Mouse (Mus musculus) liver, embryonic 15.5 days (tissue): ENCODE results near the gene Rbp7. TPM values are rescaled to one million over a fixed set of nuclear protein-coding genes. Genes with fewer than 3 reads are reported as not detected.

Experiments used
- ATAC-seq: fragments of 200-750 bp; cut with Nextera tagmentation; 2 replicates; pipeline ENCODE4 v1.8.0; 2017; ENCODE audit warnings: moderate number of reproducible peaks, mild to moderate bottlenecking, moderate library complexity; ENCODE audit not compliant: insufficient read depth
- H3K27ac ChIP-seq: fragments of 300-500 bp; sonication (generic); replicated peaks from 2 replicates; pipeline ENCODE4 v1.5.1; 2015; ENCODE audit warnings: mild to moderate bottlenecking, inconsistent platforms
- H3K27me3 ChIP-seq: fragments of 300-500 bp; sonication (generic); 2 replicates; pipeline ENCODE4 v1.6.1; 2015; ENCODE audit warnings: mild to moderate bottlenecking, inconsistent platforms
- H3K36me3 ChIP-seq: fragments of 300-500 bp; sonication (generic); replicated peaks from 2 replicates; pipeline ENCODE4 v1.6.1; 2015; ENCODE audit warnings: moderate library complexity, mild to moderate bottlenecking, inconsistent platforms
- H3K4me1 ChIP-seq: fragments of 300-500 bp; sonication (generic); replicated peaks from 2 replicates; pipeline ENCODE4 v1.6.1; 2015; ENCODE audit warnings: inconsistent platforms
- H3K4me2 ChIP-seq: fragments of 300-500 bp; sonication (generic); 2 replicates; pipeline ENCODE4 v1.6.1; 2015; ENCODE audit warnings: moderate library complexity, mild to moderate bottlenecking, inconsistent platforms
- H3K4me3 ChIP-seq: fragments of 300-500 bp; sonication (generic); replicated peaks from 2 replicates; pipeline ENCODE4 v1.5.1; 2015; ENCODE audit warnings: mild to moderate bottlenecking, inconsistent platforms
- H3K9ac ChIP-seq: fragments of 300-500 bp; sonication (generic); 2 replicates; pipeline ENCODE4 v1.6.1; 2015; ENCODE audit warnings: moderate library complexity, mild to moderate bottlenecking, inconsistent platforms
- H3K9me3 ChIP-seq: fragments of 300-500 bp; sonication (generic); replicated peaks from 2 replicates; pipeline ENCODE4 v1.6.1; 2016; ENCODE audit warnings: inconsistent platforms
- WGBS: fragments of 180-500 bp; shearing (Covaris S2); methylation state at CpG from one replicate; pipeline ENCODE4 v1.1.7; 2015; ENCODE audit warnings: mixed read lengths; ENCODE audit not compliant: insufficient replicate concordance; 5-methylcytosine and 5-hydroxymethylcytosine counted together
- polyA plus RNA-seq: library from polyadenylated mRNA; unstranded; fragments of >200 nt; fragmentation: Nextera tagmentation; extraction: Ambion mirVana; gene quantifications from 2 replicates; pipeline ENCODE4 v1.2.1, GENCODE M21; 2015

The Rbp7 gene
- polyA plus RNA-seq, 1 experiment from 2014 or later: not detected

DNA sequence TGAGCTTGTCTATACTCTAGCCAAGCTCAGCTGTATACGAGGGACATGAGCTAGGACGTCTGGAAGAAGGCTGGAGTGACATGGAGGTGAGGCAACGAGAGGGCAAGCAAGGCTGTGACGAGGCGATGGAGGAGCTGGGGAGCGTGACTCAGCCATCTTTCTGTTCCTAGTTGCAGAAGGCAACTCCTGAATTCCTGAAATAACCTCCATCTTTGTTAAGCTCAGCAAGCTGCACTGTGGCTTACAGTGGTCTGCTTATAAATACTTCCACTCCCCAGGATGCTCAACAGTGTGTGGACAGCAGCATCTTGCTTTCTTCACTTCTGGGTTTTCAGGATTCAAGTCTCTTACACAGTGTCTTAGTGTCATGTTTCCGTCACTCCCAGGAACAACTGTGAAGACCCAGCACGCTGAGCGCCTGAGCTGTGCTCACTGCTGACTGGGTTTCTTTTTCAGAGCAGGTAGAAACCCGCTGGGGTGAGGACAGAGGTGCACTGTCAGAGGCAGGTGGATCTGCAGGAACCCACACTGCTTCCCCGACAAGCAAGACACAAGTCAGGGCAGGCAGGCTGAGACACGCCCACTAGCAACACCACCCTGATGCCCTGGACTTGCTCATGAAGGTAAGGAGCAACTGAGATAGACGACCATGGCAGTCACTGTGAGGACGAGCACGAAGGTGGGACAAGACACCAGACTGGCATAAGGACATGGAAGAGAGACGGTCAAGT, 48.9 kb downstream of the Rbp7 start:
- H3K9ac ChIP-seq: no peak overlapping the region
- H3K4me2 ChIP-seq: no peak overlapping the region
- 76% methylated on average over 16 of the region's 16 CpGs for WGBS
- H3K27me3 ChIP-seq: no peaks in the 10 kb centered on the region
- no peaks in the 10 kb centered on the region; the same call in 1 of the 2 replicates for H3K36me3 ChIP-seq
- H3K27ac ChIP-seq: no peak overlapping the region
- ATAC-seq: no peak
- H3K4me3 ChIP-seq: no peak overlapping the region
- no peaks in the 10 kb centered on the region for H3K9me3 ChIP-seq
- H3K4me1 ChIP-seq: peaks cover 51% of the 10 kb centered on the region

GRCm38 (mm10) chr4:149404640-149405465, 49.9 kb downstream of the Rbp7 start:
- H3K27ac ChIP-seq: no peak overlapping the region
- no peaks in the 10 kb centered on the region for H3K9me3 ChIP-seq
- WGBS: 75% methylated on average over 19 of the region's 19 CpGs
- no peak overlapping the region for H3K9ac ChIP-seq
- no peaks in the 10 kb centered on the region for H3K36me3 ChIP-seq
- no peaks in the 10 kb centered on the region for H3K27me3 ChIP-seq
- H3K4me1 ChIP-seq: peaks cover 58% of the 10 kb centered on the region
- H3K4me3 ChIP-seq: no peak overlapping the region
- ATAC-seq: no peak
- H3K4me2 ChIP-seq: no peak overlapping the region

- H3K27ac ChIP-seq: no peak overlapping the region
- 46% methylated on average over 6 of the region's 6 CpGs for WGBS
- no peak overlapping the region for H3K4me3 ChIP-seq
- H3K4me1 ChIP-seq: peaks cover 66% of the 10 kb centered on the region
- ATAC-seq: no peak
- no peak overlapping the region for H3K9ac ChIP-seq
- peaks cover 7% of the 10 kb centered on the region for H3K36me3 ChIP-seq
- no peak overlapping the region for H3K4me2 ChIP-seq
- no peaks in the 10 kb centered on the region for H3K27me3 ChIP-seq
- no peaks in the 10 kb centered on the region for H3K9me3 ChIP-seq
Observed at GRCm38 (mm10) chr4:149403037-149403436, 51.7 kb downstream of the Rbp7 start.

GRCm38 (mm10) chr4:149401591-149401982, 53.2 kb downstream of the Rbp7 start:
- ATAC-seq: no peak
- no peaks in the 10 kb centered on the region for H3K27me3 ChIP-seq
- H3K4me2 ChIP-seq: no peak overlapping the region
- peaks cover 59% of the 10 kb centered on the region for H3K4me1 ChIP-seq
- H3K36me3 ChIP-seq: peaks cover 14% of the 10 kb centered on the region
- no peaks in the 10 kb centered on the region for H3K9me3 ChIP-seq
- H3K4me3 ChIP-seq: no peak overlapping the region
- no peak overlapping the region for H3K27ac ChIP-seq
- WGBS: 85% methylated on average over 8 of the region's 8 CpGs
- H3K9ac ChIP-seq: no peak overlapping the region

DNA sequence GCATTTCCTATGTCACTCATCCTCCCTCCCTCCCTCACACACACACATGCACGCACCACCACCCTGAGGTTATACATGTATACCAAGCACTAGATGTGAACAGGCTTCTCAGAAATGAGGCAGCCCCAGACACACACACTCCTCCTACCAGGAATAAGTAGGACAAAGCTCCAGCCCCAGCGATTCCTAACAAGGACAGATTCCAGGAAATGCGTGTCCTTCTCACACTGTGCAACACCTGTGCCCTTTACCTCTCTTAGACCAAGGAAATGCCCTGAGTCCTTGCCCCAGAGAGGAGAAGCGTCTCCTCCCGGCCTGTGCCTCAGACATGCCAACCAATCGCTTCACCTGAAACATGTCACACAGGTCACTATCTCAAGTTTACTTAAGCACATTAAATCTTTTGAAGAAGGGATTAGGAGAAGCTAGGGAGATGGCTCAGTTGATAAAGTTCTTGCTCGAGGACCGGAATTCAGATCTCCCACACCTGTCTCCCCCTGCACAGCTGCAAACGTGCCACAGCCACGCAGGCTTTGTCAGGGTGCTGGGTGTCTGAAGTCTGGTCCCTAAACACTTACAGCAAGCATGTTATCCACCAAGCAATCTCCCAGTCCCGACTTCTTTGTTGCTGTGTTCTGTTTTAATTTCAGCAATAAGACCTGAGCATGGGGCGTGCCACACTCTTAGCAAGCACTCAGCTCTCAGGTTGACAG, 53.7 kb downstream of the Rbp7 start:
- Histone ChIP-seq H3K9me3 (no peaks in the 10 kb centered on the region), H3K27ac (no peak overlapping the region), H3K4me1 (peaks cover 55% of the 10 kb centered on the region), H3K36me3 (peaks cover 14% of the 10 kb centered on the region), H3K27me3 (no peaks in the 10 kb centered on the region), H3K9ac (no peak overlapping the region), H3K4me2 (no peak overlapping the region), H3K4me3 (no peak overlapping the region)
- 68% methylated on average over 12 of the region's 12 CpGs for WGBS
- ATAC-seq: no peak

Other genes with a start within 250 kb of the Rbp7 start
- gene Kif1b, start 147.3 kb downstream of the Rbp7 start, polyA plus RNA-seq: 5.6 and 6.0 TPM in 2 replicates
- 10.2 and 14.8 TPM in 2 replicates for gene Ube4b, start 28.2 kb downstream of the Rbp7 start, polyA plus RNA-seq
- gene Tmem274, start 22.4 kb upstream of the Rbp7 start, polyA plus RNA-seq: 0.20 TPM in 1 of 2 replicates, not detected in the other
- gene Nmnat1, start 30.2 kb upstream of the Rbp7 start, polyA plus RNA-seq: 5.1 and 5.3 TPM in 2 replicates
- 10.3 and 11.9 TPM in 2 replicates for gene Lzic, start 30.3 kb upstream of the Rbp7 start, polyA plus RNA-seq
- gene Ctnnbip1, start 63.3 kb upstream of the Rbp7 start, polyA plus RNA-seq: 5.9 and 6.9 TPM in 2 replicates
- 2.0 and 2.5 TPM in 2 replicates for gene Clstn1, start 131.5 kb upstream of the Rbp7 start, polyA plus RNA-seq
- 7.2 and 7.3 TPM in 2 replicates for gene Pik3cd, start 247.6 kb upstream of the Rbp7 start, polyA plus RNA-seq